Mouse (Mus musculus): ENCODE results near the gene Ccl17.

The Ccl17 gene

GRCm38 (mm10) chr8:94789256-94789955, 20.8 kb upstream of the Ccl17 start:
- no peak for DNase-seq (ENCODE audit: low spot score)

- DNase-seq (ENCODE audit: low spot score), result no peak
These were observed 15.9 kb upstream of the Ccl17 start for GRCm38 (mm10) chr8:94794368-94794767.

GRCm38 (mm10) chr8:94794782-94795181, 15.5 kb upstream of the Ccl17 start:
- DNase-seq (ENCODE audit: low spot score), result no peak

- DNase-seq (ENCODE audit: low spot score), result no peak
These were observed 9.8 kb upstream of the Ccl17 start for GRCm38 (mm10) chr8:94800278-94800968.

GRCm38 (mm10) chr8:94801293-94802095, 8.8 kb upstream of the Ccl17 start:
- DNase-seq (ENCODE audit: low spot score), result no peak

GRCm38 (mm10) chr8:94802375-94802774, 7.9 kb upstream of the Ccl17 start:
- DNase-seq (ENCODE audit: low spot score), result no peak

- no peak for DNase-seq (ENCODE audit: low spot score)
These were observed 6.7 kb upstream of the Ccl17 start for GRCm38 (mm10) chr8:94803551-94803950.

- no peak for DNase-seq (ENCODE audit: low spot score)
These were observed 5.5 kb upstream of the Ccl17 start for GRCm38 (mm10) chr8:94804546-94805340.

- no peak for DNase-seq (ENCODE audit: low spot score)
These were observed 4.4 kb upstream of the Ccl17 start for GRCm38 (mm10) chr8:94805811-94806210.

GRCm38 (mm10) chr8:94807506-94807905, 2.7 kb upstream of the Ccl17 start:
- no peak for DNase-seq (ENCODE audit: low spot score)

- DNase-seq (ENCODE audit: low spot score), result no peak
These were observed 1.9 kb upstream of the Ccl17 start for GRCm38 (mm10) chr8:94808372-94808771.

GRCm38 (mm10) chr8:94810855-94811254, 602 bp downstream of the Ccl17 start:
- DNase-seq (ENCODE audit: low spot score), result no peak

GRCm38 (mm10) chr8:94811654-94812053, 1.4 kb downstream of the Ccl17 start:
- DNase-seq (ENCODE audit: low spot score), result no peak

- DNase-seq (ENCODE audit: low spot score), result peak; percentile 83
These were observed 2.4 kb downstream of the Ccl17 start for GRCm38 (mm10) chr8:94812645-94813098.

- no peak for DNase-seq (ENCODE audit: low spot score)
These were observed 4.3 kb downstream of the Ccl17 start for GRCm38 (mm10) chr8:94814556-94814955.

GRCm38 (mm10) chr8:94817933-94818332, 7.7 kb downstream of the Ccl17 start:
- DNase-seq (ENCODE audit: low spot score), result no peak

GRCm38 (mm10) chr8:94819671-94820179, 9.5 kb downstream of the Ccl17 start:
- peak; percentile 22 for DNase-seq (ENCODE audit: low spot score)

- no peak for DNase-seq (ENCODE audit: low spot score)
These were observed 10.3 kb downstream of the Ccl17 start for GRCm38 (mm10) chr8:94820553-94820952.

GRCm38 (mm10) chr8:94821381-94821780, 11.1 kb downstream of the Ccl17 start:
- DNase-seq (ENCODE audit: low spot score), result no peak

GRCm38 (mm10) chr8:94822637-94823560, 12.6 kb downstream of the Ccl17 start:
- DNase-seq (ENCODE audit: low spot score), result peak; percentile 59

- DNase-seq (ENCODE audit: low spot score), result no peak
These were observed 14.9 kb downstream of the Ccl17 start for GRCm38 (mm10) chr8:94825170-94825569.

Data from yolk sac, embryonic 10.5 days (tissue).